Mouse (Mus musculus) gastrocnemius, postnatal 36 days (tissue): ENCODE data around the gene Amotl1. TPM values are rescaled to one million over a fixed set of nuclear protein-coding genes. Genes with fewer than 3 reads are reported as not detected.
A peak's percentile ranks its signal among the peaks of the same experiment; 100 is the strongest.
"Not testable (repeated sequence)": the region's sequence is repeated elsewhere in the genome, so short reads cannot be mapped to it uniquely, and the experiment has no call there.

Source experiments
- DNase-seq, 2 experiments: peaks; one replicate each; pipeline ENCODE4 v3.0.0; 2022
- intact Hi-C: fragments of 180-260 bp; cut with DNase I; formaldehyde crosslinking; loops from one replicate; pipeline ENCODE4 v1.15.1; 2025
- long read RNA-seq, 2 experiments: library from polyadenylated mRNA; stranded (forward); transcript quantifications; one replicate each; pipeline ENCODE4 v2.0.0; 2021
- total RNA-seq, 2 experiments: library from RNA; stranded (reverse); gene quantifications; 2 replicates each; pipeline ENCODE4 v1.2.3; 2021

The Amotl1 gene
- 100 to 1,000 TPM; 276 to 313 TPM for total RNA-seq
- long read RNA-seq, experiment 1, partial matches to known transcripts, result 5 of 94 reads
- long read RNA-seq, experiment 1, other reads (novel, unspliced or antisense), result 89 of 94 reads
- long read RNA-seq, experiment 2, partial matches to known transcripts, result 3 of 118 reads
- long read RNA-seq, experiment 2, other reads (novel, unspliced or antisense), result 115 of 118 reads

DNA sequence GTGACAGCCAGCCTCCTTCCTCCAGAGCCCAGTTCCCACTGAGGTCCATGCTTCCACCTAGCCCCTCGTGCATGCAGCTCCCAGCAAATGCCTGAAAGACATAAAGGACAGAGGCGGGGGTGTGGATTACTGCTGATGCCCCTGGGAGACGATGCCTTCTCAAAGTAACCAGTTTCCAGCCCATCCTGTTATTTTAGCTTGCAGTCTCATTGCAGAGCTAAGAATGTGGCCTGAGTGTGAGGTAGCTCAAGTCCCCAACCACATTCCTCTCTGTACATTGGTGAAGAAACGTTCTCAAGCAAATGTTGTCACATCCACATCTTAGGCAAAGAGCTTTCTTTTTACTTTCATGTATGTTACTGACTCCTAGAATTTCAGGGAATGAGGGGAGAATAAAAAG, at the start of gene Amotl1:
Gene Amotl1 (minus strand): TSS at position 101 of the 400 bp plus-strand sequence.
- no peak for DNase-seq
- intact Hi-C loops, result no loop called here

DNA sequence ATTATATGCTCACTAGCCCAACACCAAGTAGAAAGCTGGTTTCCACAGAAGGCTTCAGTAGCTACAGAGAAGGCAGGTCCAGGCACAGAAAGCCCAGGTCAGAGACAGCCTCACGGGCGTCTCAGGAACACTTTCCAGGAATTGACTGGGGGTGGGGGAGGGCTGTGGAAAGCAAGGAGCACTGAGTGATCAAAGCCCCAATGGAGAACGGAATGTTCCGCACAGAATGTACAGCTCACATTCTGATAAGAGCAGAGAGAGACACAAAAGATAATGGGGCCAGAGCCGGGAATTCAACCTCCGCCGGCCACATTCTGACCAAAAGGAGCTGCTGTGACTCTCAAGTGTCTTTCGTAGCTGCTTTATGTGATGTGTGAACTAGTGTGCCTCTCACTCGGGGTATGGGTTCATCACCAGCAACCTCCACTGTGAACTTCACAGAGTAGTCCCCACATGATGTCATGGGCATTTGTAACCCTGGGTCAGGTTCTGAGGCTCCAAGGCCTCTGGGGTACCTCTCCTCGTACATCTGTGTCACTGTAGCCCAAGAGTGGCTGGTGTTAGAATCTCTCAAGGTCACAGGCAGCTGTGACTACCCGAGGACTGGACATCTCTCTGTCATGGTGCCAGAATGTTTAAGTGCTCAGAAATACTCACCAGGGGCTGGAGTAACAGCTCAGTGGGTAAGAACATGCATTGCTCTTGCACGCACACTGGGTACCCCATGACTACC, 44.7 kb upstream of the Amotl1 start:
- intact Hi-C loops, result no loop called here
- DNase-seq, result no peak

- intact Hi-C loops, result no loop called here
- DNase-seq, result no peak
Measured at GRCm38 (mm10) chr9:14684363-14684762, 39.5 kb upstream of the Amotl1 start.

GRCm38 (mm10) chr9:14682741-14683140, 37.9 kb upstream of the Amotl1 start:
- no peak for DNase-seq
- intact Hi-C loops, result no loop called here

- no peak for DNase-seq
- intact Hi-C loops, result no loop called here
Measured at GRCm38 (mm10) chr9:14680584-14680983, 35.7 kb upstream of the Amotl1 start.

DNA sequence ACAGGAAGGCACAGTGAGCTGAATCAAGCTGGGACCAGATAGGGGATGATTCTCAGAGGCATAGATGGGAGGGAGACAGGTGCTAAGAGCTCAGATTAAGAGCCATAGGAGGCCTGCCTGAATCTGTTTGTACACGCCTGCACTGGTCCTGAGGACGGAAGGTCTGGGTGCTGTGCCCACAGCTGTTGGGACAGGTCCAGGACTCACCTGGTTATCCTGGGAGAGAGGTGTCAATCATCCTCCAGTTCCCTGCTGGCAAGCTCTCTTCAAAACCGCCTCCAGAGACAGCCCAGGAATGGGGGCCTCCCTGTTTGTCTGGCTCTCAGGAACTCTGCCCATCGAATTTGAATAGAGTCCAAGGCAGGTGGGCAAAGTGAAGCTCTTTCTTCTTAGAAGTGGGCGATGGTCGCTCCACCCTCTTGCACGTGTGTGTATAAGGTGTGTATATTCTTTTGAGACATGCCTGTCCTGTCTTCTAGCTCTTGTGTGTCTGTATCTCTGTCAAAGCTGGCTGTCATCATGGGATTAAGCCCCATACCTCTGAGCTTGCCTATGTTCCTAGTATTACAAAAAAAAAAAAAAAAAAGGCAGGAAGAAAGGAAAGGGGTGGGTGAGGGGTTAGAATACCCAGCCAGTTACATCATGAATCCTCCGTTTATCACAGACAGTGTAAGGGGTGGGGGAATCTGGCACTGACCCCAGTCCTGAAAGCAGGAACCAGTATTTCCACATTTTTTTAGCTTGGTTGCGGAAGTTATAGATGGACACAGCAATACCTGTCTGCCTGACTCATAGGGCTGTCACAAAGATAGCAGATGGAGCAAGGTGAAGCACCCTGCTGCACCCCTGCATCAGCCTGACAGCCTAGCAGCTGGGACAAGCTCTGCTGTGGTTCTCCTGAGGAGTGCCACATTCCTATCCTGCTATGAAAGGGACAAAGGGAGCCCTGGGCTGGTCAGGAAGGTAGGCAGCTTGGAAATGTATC, 31.1 kb upstream of the Amotl1 start:
- no peak for DNase-seq
- intact Hi-C loops, result no loop called here

DNA sequence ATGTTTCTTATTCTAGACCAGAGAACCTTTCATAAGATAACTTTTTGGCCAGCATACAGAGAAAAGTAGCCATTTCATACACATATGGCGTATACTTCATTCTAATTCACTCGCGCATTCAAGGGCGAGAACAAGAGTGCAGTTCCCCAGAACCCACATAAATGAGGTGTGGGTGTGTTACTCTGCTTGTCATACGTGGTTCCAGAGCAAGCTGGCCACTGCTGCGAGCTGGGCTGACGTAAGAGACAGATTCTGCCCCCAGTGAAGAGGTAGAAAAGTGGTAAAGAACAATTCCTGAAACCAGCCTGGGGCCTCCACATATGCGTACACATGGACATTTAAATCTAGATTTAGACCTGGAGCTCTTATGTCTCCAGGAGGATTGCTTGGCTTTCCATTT, 29.6 kb upstream of the Amotl1 start:
- intact Hi-C loops, result no loop called here
- DNase-seq, result no peak

DNA sequence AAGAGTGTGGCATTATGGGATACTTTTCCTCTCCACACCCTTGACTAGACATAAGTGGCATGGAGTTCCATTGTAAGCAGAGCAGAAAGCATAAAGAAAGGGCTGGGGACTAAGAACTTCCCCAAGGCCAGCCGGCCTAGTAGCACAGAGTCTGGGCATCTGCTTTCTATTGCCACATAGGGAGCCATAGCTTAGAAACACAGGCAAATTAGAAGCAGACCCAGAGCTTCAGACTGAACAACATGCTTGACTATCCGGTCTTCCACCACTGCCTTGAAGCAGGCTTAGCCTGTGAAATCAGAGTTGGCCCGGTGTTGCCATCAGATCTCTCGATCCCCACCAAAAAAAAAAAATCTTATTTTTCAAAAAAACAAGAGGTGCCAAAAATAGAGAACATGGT, 28.3 kb upstream of the Amotl1 start:
- intact Hi-C loops, result no loop called here
- no peak for DNase-seq

- intact Hi-C loops, DNase-seq: not testable (repeated sequence)
Measured at GRCm38 (mm10) chr9:14671965-14672364, 27.1 kb upstream of the Amotl1 start.

GRCm38 (mm10) chr9:14668382-14668781, 23.5 kb upstream of the Amotl1 start:
- intact Hi-C loops, result no loop called here
- no peak for DNase-seq

DNA sequence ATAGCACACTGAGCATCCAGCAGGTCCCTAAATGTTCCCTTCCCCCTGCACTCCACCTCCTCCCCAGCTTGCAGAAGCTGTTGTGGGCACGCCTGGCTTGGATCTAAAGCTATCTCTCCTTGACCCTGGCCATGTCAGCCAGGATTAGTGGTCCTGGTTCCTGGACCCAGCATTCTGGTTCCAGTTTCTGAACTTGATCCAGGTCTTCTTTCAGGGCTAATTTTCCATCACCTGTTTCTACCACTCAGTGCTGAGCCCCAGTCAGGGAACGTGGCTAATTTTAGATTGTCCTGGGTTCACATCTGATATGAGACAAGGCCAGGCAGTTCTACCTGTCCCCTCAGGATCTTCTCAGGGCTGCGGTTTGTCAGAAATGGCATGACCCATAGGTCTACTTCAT, 21.2 kb upstream of the Amotl1 start:
- intact Hi-C loops, result no loop called here
- no peak for DNase-seq

GRCm38 (mm10) chr9:14663591-14663990, 18.7 kb upstream of the Amotl1 start:
- intact Hi-C loops, result no loop called here
- no peak for DNase-seq

- peak in 1 of 2 experiments; percentile 41 for DNase-seq
- intact Hi-C loops, result no loop called here
Measured at GRCm38 (mm10) chr9:14662876-14663275, 18.0 kb upstream of the Amotl1 start.

DNA sequence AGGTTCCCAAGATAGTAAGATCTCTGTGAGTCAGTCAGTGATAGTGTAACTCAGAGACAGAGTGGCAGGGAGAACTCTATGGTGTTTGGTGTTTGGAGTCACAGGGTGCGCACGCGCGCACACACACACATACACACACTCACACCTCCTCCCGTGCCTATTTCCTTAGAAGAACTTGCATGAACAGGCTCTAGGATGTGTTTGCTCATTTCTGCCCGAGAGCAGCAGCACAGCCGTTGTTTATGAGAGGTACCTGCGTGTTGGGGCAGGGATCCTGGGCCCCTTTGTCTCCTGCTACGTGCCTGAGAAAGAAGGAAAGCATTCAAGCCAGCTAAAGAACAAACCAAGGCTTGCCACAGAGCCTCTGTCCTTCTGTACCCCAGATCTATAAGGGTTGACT, 17.3 kb upstream of the Amotl1 start:
- no peak for DNase-seq
- intact Hi-C loops, result no loop called here

DNA sequence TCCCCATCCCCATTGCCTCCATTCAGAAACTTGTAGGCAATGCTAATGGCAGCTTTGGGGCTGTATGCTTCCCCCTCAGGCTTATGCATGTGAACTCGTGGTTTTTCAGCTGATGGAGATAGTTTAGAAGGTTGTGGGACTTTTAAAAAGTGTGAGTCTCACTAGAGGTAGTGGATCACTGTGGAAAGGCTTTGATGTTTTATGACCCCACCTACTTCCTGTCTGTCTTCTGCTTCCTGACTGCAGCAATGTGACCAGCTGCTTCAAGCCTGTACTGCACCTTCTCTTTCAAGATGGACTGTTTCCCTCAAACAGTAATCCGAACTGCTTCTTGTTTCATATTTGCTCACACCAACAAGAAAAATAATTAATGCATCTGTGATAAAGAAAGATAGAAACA, 13.1 kb upstream of the Amotl1 start:
- no peak for DNase-seq
- intact Hi-C loops, result no loop called here

- intact Hi-C loops, result loop anchor here (5.0 kb wide), 1 partner anchor 57 kb away; no protein-coding TSS in a partner anchor
- DNase-seq, result no peak
Measured at GRCm38 (mm10) chr9:14654010-14654409, 9.2 kb upstream of the Amotl1 start.

DNA sequence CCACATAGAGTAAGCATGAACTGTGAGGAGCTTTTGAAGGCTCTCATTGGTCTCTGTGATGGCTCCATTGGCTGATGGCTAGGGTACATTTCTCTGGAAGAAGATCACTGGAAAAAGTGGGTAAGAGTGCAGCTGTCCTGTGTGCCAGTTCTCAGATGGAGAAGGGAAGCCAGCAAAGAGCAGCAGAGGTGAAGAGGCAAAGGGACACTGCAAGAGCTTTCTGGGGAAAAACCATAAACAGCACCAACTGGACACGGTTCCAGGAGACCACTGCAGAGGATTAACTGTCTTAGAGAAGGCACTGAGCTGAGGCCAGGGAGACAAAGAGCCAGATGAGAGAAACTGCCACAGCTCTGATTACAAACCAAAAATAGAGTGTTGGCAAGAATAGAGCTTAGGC, 7.9 kb upstream of the Amotl1 start:
- DNase-seq, result peak in 1 of 2 experiments; percentile 42
- intact Hi-C loops, result loop anchor here (5.0 kb wide), 1 partner anchor 55 kb away; no protein-coding TSS in a partner anchor

DNA sequence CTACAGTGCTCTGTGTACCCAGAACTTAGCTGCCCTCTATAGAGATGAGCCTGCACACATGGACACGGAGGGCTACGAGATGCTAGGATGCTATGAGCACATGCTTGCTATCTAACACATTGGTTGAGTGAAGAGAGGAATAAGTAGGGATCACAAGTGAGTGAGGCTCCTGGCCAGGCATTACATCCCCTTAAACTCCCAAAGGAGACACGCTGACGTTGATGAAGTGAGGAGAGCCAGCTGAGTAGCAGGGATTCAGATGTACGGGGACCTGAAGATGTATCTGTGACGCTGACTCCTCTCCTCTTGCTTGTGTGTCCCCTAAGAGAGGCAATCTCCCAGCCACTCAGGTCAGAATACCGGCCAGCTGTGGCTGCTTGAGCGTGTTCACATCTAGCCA, 3.0 kb upstream of the Amotl1 start:
- intact Hi-C loops, result no loop called here
- DNase-seq, result no peak

DNA sequence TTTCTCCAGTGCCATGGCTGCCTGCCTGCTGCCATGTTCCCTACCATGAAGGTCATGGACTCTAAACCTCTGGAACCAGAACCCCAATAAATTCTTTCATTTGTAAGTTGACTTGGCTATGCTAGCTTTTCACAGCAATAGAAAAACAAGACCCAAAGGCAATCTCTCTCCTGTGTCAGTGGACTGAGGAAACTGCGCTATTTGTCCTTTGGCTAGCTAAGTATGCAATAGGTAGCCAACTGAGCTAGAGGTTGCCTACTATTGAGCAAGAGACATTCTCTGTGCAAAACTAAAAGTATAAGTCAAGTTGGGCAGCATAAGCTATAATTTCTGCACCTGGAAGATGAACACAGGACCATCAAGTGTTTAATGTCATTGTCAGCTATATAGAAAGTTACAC, 1.8 kb upstream of the Amotl1 start:
- DNase-seq, result no peak
- intact Hi-C loops, result no loop called here

- intact Hi-C loops, result no loop called here
- no peak for DNase-seq
Measured at GRCm38 (mm10) chr9:14646061-14646460, 1.2 kb upstream of the Amotl1 start.

DNA sequence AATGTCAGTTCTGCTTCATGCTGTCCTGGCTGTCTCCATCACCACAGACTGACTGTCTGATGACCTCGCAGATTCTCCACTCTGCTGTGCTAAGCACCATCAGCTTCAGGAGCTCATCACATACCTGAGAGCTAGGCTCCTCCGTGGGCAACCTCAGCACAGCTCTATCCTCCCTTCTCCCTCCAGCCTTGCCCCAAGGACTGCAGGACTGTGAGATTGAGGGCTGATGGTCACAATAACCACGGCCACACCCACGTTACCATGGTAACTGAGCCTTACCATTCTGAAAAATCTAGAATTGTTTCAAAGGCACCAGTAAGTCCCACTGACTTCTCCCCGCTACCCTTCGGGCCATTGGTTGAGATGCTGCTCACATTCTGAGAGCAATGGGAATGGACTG, 1.5 kb downstream of the Amotl1 start:
- intact Hi-C loops, result no loop called here
- no peak for DNase-seq
